Mouse (Mus musculus): Measurements from ENCODE around the gene Gsg1. TPM values are rescaled to one million over a fixed set of nuclear protein-coding genes. Genes with fewer than 3 reads are reported as not detected.

Gsg1 gene
- polyA plus RNA-seq (2014; fragmentation: Illumina TruSeq; extraction: RNeasy Lipid Tissue Mini Kit (QIAGEN cat#74804); ENCODE audit: insufficient read depth, low read depth, low replicate concordance) = 0.42 TPM

DNA sequence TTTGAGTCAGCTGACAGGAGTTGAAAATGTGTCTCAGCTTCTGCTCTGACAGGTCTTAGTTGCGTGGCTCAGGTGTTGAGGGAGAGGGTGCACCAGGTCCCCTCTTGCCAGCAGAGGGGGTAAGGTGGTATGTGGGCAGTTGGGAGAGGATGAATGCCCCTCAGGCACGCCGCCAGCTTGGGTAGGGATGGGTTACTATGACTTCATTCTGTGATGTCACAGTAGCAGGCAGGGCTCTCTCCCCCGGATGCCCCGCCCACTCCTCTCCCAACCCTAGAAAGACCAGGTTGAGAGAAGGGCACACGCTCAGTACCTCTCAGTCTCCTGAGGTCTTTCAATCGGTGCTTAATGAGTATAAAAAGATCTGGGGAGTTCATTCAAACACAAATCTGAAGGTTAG lies at the start of gene Gsg1:
Gene Gsg1 (minus strand): TSS at position 199 of the 400 bp plus-strand sequence.

GRCm38 (mm10) chr6:135197921-135198532 lies 56.1 kb downstream of the Gsg1 start, which contains the start of the genes Fam234b and Hebp1:
TSS of gene Fam234b (plus strand) at chr6:135197977.
TSS of gene Hebp1 (minus strand) at chr6:135198022.

Other genes starting within 250 kb of the Gsg1 start
- gene Ddx47, start 242.7 kb downstream of the Gsg1 start, polyA plus RNA-seq (2014; fragmentation: Illumina TruSeq; extraction: RNeasy Lipid Tissue Mini Kit (QIAGEN cat#74804); ENCODE audit: insufficient read depth, low read depth, low replicate concordance) = 50.1 TPM
- 320 TPM for gene Gprc5a, start 188.7 kb downstream of the Gsg1 start, polyA plus RNA-seq (2014; fragmentation: Illumina TruSeq; extraction: RNeasy Lipid Tissue Mini Kit (QIAGEN cat#74804); ENCODE audit: insufficient read depth, low read depth, low replicate concordance)
- gene Gprc5d, start 136.1 kb downstream of the Gsg1 start, polyA plus RNA-seq (2014; fragmentation: Illumina TruSeq; extraction: RNeasy Lipid Tissue Mini Kit (QIAGEN cat#74804); ENCODE audit: insufficient read depth, low read depth, low replicate concordance) = not detected
- 3.2 TPM for gene Fam234b, start 56.4 kb downstream of the Gsg1 start, polyA plus RNA-seq (2014; fragmentation: Illumina TruSeq; extraction: RNeasy Lipid Tissue Mini Kit (QIAGEN cat#74804); ENCODE audit: insufficient read depth, low read depth, low replicate concordance)
- 37.7 TPM for gene Hebp1, start 56.3 kb downstream of the Gsg1 start, polyA plus RNA-seq (2014; fragmentation: Illumina TruSeq; extraction: RNeasy Lipid Tissue Mini Kit (QIAGEN cat#74804); ENCODE audit: insufficient read depth, low read depth, low replicate concordance)
- not detected for gene Pbp2, start 56.1 kb upstream of the Gsg1 start, polyA plus RNA-seq (2014; fragmentation: Illumina TruSeq; extraction: RNeasy Lipid Tissue Mini Kit (QIAGEN cat#74804); ENCODE audit: insufficient read depth, low read depth, low replicate concordance)
- gene Emp1, start 108.2 kb upstream of the Gsg1 start, polyA plus RNA-seq (2014; fragmentation: Illumina TruSeq; extraction: RNeasy Lipid Tissue Mini Kit (QIAGEN cat#74804); ENCODE audit: insufficient read depth, low read depth, low replicate concordance) = 86.9 TPM

Data from lung, adult 10 weeks (tissue).